Mouse (Mus musculus) limb, embryonic 15.5 days (tissue): Measurements from ENCODE around the gene Atf7ip. TPM values are rescaled to one million over a fixed set of nuclear protein-coding genes. Genes with fewer than 3 reads are reported as not detected.
"Not testable (repeated sequence)": the region's sequence is repeated elsewhere in the genome, so short reads cannot be mapped to it uniquely, and the experiment has no call there.

Source experiments
- ATAC-seq: fragments of 200-750 bp; cut with Nextera tagmentation; 2 replicates; pipeline ENCODE4 v1.8.0; 2017; ENCODE audit warnings: low read depth, moderate TSS enrichment; ENCODE audit not compliant: insufficient number of reproducible peaks, low FRiP score, low TSS enrichment
- H3K27ac ChIP-seq: fragments of 300-500 bp; sonication (generic); 2 replicates; pipeline ENCODE4 v1.5.1; 2015; ENCODE audit warnings: moderate library complexity, mild to moderate bottlenecking, inconsistent platforms
- H3K27me3 ChIP-seq: fragments of 300-500 bp; sonication (generic); 2 replicates; pipeline ENCODE4 v1.6.1; 2015; ENCODE audit warnings: inconsistent platforms
- H3K36me3 ChIP-seq: fragments of 300-500 bp; sonication (generic); 2 replicates; pipeline ENCODE4 v1.6.1; 2015; ENCODE audit warnings: inconsistent platforms
- H3K4me1 ChIP-seq: fragments of 300-500 bp; sonication (generic); 2 replicates; pipeline ENCODE4 v1.6.1; 2015; ENCODE audit warnings: inconsistent platforms
- H3K4me2 ChIP-seq: fragments of 300-500 bp; sonication (generic); 2 replicates; pipeline ENCODE4 v1.6.1; 2015; ENCODE audit warnings: mild to moderate bottlenecking, inconsistent platforms
- H3K4me3 ChIP-seq: fragments of 300-500 bp; sonication (generic); 2 replicates; pipeline ENCODE4 v1.5.1; 2015; ENCODE audit warnings: mild to moderate bottlenecking, inconsistent platforms
- H3K9ac ChIP-seq: fragments of 300-500 bp; sonication (generic); 2 replicates; pipeline ENCODE4 v1.6.1; 2015; ENCODE audit warnings: inconsistent platforms
- H3K9me3 ChIP-seq: fragments of 300-500 bp; sonication (generic); 2 replicates; pipeline ENCODE4 v1.6.1; 2016; ENCODE audit warnings: inconsistent platforms
- WGBS: fragments of 180-500 bp; shearing (Covaris S2); methylation state at CpG from one replicate; pipeline ENCODE4 v1.1.7; 2015; 5-methylcytosine and 5-hydroxymethylcytosine counted together
- polyA plus RNA-seq: library from polyadenylated mRNA; unstranded; fragments of >200 nt; fragmentation: Nextera tagmentation; extraction: Ambion mirVana; gene quantifications from 2 replicates; pipeline ENCODE4 v1.2.1, GENCODE M21; 2015

Gene Atf7ip
- 35.2 and 36.4 TPM in 2 replicates for polyA plus RNA-seq

GRCm38 (mm10) chr6:136505867-136506266, at the start of gene Atf7ip:
TSS of gene Atf7ip (plus strand) at chr6:136506167.
- not testable (repeated sequence) for H3K9me3 ChIP-seq, H3K4me2 ChIP-seq, H3K4me3 ChIP-seq, H3K4me1 ChIP-seq, H3K36me3 ChIP-seq, H3K27me3 ChIP-seq, H3K27ac ChIP-seq, ATAC-seq, H3K9ac ChIP-seq
- WGBS: 81% methylated on average over 3 of the region's 3 CpGs

DNA sequence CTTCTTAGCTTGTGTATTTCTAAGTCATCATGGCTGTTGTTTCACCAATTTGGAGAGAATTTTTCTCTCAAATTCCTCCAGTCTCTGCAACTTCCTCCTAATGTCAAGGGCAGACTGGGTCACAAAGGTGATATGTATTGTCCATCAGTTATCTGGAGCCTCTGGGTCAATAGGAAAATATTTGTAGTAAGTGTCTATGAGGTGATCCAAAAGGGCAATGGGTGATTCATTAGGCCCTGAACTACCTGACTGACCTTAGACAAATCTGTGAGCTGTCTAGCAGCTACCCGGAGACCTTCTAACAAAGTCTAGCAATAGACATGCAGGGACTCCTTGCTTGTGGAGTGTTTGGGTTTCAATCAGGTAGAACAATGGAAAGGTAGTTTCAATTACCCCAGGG, 49.7 kb upstream of the Atf7ip start:
- no peak overlapping the region for H3K4me2 ChIP-seq
- H3K9me3 ChIP-seq: no peaks in the 10 kb centered on the region
- H3K36me3 ChIP-seq: no peaks in the 10 kb centered on the region
- H3K4me3 ChIP-seq: no peak overlapping the region
- no peaks in the 10 kb centered on the region for H3K4me1 ChIP-seq
- WGBS: 93% methylated on average over 1 of the region's 1 CpGs
- ATAC-seq: no peak
- no peak overlapping the region for H3K9ac ChIP-seq
- no peaks in the 10 kb centered on the region for H3K27me3 ChIP-seq
- no peak overlapping the region for H3K27ac ChIP-seq

- no peaks in the 10 kb centered on the region for H3K9me3 ChIP-seq
- no peaks in the 10 kb centered on the region for H3K36me3 ChIP-seq
- H3K4me2 ChIP-seq: no peak overlapping the region
- no peak overlapping the region for H3K9ac ChIP-seq
- no peak overlapping the region for H3K27ac ChIP-seq
- H3K4me1 ChIP-seq: peaks cover 3% of the 10 kb centered on the region; the same call in 1 of the 2 replicates
- no peak for ATAC-seq
- 86% methylated on average over 7 of the region's 7 CpGs for WGBS
- H3K27me3 ChIP-seq: no peaks in the 10 kb centered on the region
- H3K4me3 ChIP-seq: no peak overlapping the region
These were observed 46.8 kb upstream of the Atf7ip start for GRCm38 (mm10) chr6:136459156-136459555.

- Histone ChIP-seq H3K9me3 (no peaks in the 10 kb centered on the region), H3K9ac (no peak overlapping the region), H3K27me3 (no peaks in the 10 kb centered on the region), H3K27ac (no peak overlapping the region), H3K4me1 (peaks cover 31% of the 10 kb centered on the region), H3K4me3 (no peak overlapping the region), H3K4me2 (no peak overlapping the region), H3K36me3 (no peaks in the 10 kb centered on the region)
- no peak for ATAC-seq
- WGBS: 80% methylated on average over 9 of the region's 9 CpGs
These were observed 42.5 kb upstream of the Atf7ip start for GRCm38 (mm10) chr6:136463491-136463890.

- H3K9ac ChIP-seq: no peak overlapping the region
- 58% methylated on average over 12 of the region's 12 CpGs for WGBS
- no peaks in the 10 kb centered on the region for H3K36me3 ChIP-seq
- no peaks in the 10 kb centered on the region for H3K27me3 ChIP-seq
- no peak for ATAC-seq
- H3K4me1 ChIP-seq: peaks cover 37% of the 10 kb centered on the region
- no peaks in the 10 kb centered on the region for H3K9me3 ChIP-seq
- H3K4me2 ChIP-seq: no peak overlapping the region
- H3K27ac ChIP-seq: peak overlapping the region; percentile 22; the same call in 1 of the 2 replicates
- H3K4me3 ChIP-seq: no peak overlapping the region
These were observed 41.8 kb upstream of the Atf7ip start for GRCm38 (mm10) chr6:136464121-136464621.

DNA sequence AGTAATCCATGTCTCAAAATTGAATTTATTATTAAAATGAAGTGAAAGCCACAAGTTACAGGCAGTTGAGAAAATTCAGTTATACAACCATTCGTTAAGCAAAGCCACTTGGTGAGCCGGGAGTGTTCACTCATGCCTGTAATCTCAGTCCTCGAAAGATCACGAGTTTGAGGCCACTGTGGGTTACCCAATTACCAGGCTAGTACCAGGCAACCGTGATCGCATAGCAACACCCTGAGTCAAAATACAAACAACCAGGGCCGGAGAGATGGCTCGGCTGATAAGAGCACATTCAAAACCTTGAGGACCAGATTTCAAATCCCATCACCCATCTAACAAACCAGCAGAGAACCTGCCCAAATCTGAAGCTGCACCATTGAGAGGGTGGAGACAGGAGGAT, 40.9 kb upstream of the Atf7ip start:
- peaks cover 43% of the 10 kb centered on the region for H3K4me1 ChIP-seq
- H3K9me3 ChIP-seq: no peaks in the 10 kb centered on the region
- H3K36me3 ChIP-seq: no peaks in the 10 kb centered on the region
- no peak overlapping the region for H3K4me2 ChIP-seq
- no peak for ATAC-seq
- H3K27me3 ChIP-seq: no peaks in the 10 kb centered on the region
- no peak overlapping the region for H3K9ac ChIP-seq
- WGBS: 84% methylated on average over 8 of the region's 8 CpGs
- H3K4me3 ChIP-seq: no peak overlapping the region
- H3K27ac ChIP-seq: no peak overlapping the region

- H3K4me1 ChIP-seq: peaks cover 53% of the 10 kb centered on the region
- no peak for ATAC-seq
- H3K36me3 ChIP-seq: no peaks in the 10 kb centered on the region
- H3K27me3 ChIP-seq: no peaks in the 10 kb centered on the region
- WGBS: 33% methylated on average over 8 of the region's 8 CpGs
- peak overlapping the region; percentile 95 for H3K27ac ChIP-seq
- no peak overlapping the region for H3K4me2 ChIP-seq
- H3K4me3 ChIP-seq: no peak overlapping the region
- no peaks in the 10 kb centered on the region for H3K9me3 ChIP-seq
- H3K9ac ChIP-seq: no peak overlapping the region
These were observed 40.0 kb upstream of the Atf7ip start for GRCm38 (mm10) chr6:136465959-136466381.

DNA sequence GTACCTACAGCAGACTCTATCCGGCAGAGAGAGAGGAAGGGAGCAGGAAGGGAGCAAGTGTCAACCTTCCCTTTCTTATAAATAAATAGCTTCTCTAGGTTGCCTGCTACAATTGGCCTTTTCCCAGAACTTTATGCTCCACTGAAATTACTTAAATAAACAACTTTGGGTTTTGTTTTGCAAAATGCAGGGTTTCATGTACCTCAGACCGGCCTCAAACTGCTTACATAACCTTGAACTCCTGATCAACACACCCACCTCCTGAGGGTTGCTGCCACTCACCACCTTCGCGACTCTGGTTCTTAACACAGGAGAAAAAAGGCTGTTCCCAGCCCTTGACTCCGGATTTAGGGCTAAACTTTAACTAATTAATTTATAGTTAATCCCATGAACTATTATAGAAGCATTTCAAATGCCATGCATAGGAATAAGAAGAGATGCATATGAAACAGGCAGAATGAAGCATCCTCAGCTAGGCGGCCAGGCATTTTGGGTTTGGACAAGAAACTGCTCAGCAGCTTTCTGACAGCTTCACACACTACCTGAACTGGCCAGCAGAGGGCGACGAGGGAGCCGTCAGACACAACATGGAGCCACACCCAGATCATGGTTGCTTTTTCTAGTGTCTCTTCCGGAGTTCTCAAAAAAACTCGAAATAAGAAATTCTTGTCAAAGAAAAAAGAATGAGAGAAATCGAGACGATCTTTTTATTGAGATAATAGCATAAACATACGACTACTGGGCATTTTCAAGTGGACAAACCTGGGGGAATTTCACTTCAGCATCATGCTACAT, 38.8 kb upstream of the Atf7ip start:
- Histone ChIP-seq H3K4me1 (peaks cover 60% of the 10 kb centered on the region), H3K4me2 (no peak overlapping the region), H3K36me3 (no peaks in the 10 kb centered on the region), H3K27ac (peak overlapping the region; percentile 95), H3K4me3 (no peak overlapping the region), H3K9me3 (no peaks in the 10 kb centered on the region), H3K27me3 (no peaks in the 10 kb centered on the region), H3K9ac (no peak overlapping the region)
- 55% methylated on average over 14 of the region's 14 CpGs for WGBS
- ATAC-seq: no peak

DNA sequence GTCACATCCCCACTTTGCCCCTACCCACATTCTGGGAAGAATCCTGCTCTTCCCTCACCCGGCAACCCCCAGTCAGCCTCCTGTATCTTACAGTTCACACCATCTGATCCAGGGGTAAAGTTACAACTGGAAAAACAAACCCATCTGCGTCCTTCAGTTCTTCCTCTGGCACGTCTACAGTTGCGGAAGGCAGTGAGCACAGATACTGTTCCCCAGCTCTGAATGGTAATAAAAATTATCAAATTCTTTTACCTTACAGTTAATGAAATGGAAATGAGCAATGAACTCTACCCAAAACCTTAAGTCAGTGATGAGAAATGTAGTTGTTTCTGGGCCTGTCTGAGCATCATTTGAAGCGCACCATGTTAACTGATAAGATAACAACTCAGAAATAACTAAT, 38.1 kb upstream of the Atf7ip start:
- no peak for ATAC-seq
- 42% methylated on average over 5 of the region's 5 CpGs for WGBS
- peaks cover 60% of the 10 kb centered on the region for H3K4me1 ChIP-seq

GRCm38 (mm10) chr6:136468401-136468912, 37.5 kb upstream of the Atf7ip start:
- Histone ChIP-seq H3K4me2 (no peak overlapping the region), H3K9ac (no peak overlapping the region), H3K4me3 (no peak overlapping the region), H3K27ac (peak overlapping the region; percentile 95), H3K9me3 (no peaks in the 10 kb centered on the region), H3K27me3 (no peaks in the 10 kb centered on the region), H3K36me3 (no peaks in the 10 kb centered on the region), H3K4me1 (peaks cover 60% of the 10 kb centered on the region)
- WGBS: under 1% methylated on average over 12 of the region's 12 CpGs
- ATAC-seq: peak; percentile 88

More for the DNA sequence above, 38.1 kb upstream of the Atf7ip start:
- Histone ChIP-seq H3K9ac (no peak overlapping the region), H3K4me2 (no peak overlapping the region), H3K27ac (peak overlapping the region; percentile 95), H3K9me3 (no peaks in the 10 kb centered on the region), H3K36me3 (no peaks in the 10 kb centered on the region), H3K4me3 (no peak overlapping the region), H3K27me3 (no peaks in the 10 kb centered on the region)

GRCm38 (mm10) chr6:136468974-136469792, 36.8 kb upstream of the Atf7ip start:
- no peak for ATAC-seq
- Histone ChIP-seq H3K27me3 (no peaks in the 10 kb centered on the region), H3K9me3 (no peaks in the 10 kb centered on the region), H3K4me1 (peaks cover 57% of the 10 kb centered on the region), H3K4me2 (no peak overlapping the region), H3K4me3 (no peak overlapping the region), H3K9ac (no peak overlapping the region), H3K36me3 (no peaks in the 10 kb centered on the region), H3K27ac (peak overlapping the region; percentile 95)
- WGBS: 25% methylated on average over 12 of the region's 12 CpGs

GRCm38 (mm10) chr6:136469807-136470206, 36.2 kb upstream of the Atf7ip start:
- Histone ChIP-seq H3K9ac (no peak overlapping the region), H3K4me1 (peaks cover 53% of the 10 kb centered on the region), H3K4me2 (no peak overlapping the region), H3K27me3 (no peaks in the 10 kb centered on the region), H3K27ac (peak overlapping the region; percentile 95), H3K4me3 (no peak overlapping the region), H3K36me3 (no peaks in the 10 kb centered on the region), H3K9me3 (no peaks in the 10 kb centered on the region)
- no peak for ATAC-seq
- 75% methylated on average over 9 of the region's 9 CpGs for WGBS
